Mouse (Mus musculus): ENCODE data around the gene Baiap2l1. TPM values are rescaled to one million over a fixed set of nuclear protein-coding genes. Genes with fewer than 3 reads are reported as not detected.

Baiap2l1 gene
- polyA plus RNA-seq, 1 experiment from 2014 or later = 14.3 TPM

DNA sequence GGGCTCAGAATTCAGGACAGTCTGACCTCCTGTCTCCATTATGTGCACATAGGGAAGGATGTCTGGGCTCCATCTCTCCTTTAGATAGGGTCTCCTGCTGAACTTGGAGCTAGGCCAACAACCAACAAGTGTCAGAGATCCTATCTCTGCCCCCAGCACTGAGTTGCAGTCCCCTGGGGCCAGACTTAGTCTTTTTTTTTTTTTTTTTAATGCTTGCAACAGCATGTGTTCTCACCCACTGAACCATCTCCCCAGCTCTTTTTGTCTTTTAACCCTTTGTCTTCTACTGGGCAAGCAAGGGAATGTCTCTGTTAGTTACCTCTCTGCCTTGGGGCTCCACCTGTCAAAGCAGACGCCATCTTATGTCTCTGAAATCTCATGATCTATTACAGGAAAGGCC is 118.9 kb downstream of the Baiap2l1 start:
- H3K4me3 ChIP-seq (ENCODE audit: low read depth, low read length) = no peak overlapping the region
- H3K27ac ChIP-seq (ENCODE audit: low read length) = no peak overlapping the region
- no peak overlapping the region for H3K9ac ChIP-seq (replicated peaks; ENCODE audit: low read depth, low read length)
- no peaks in the 10 kb centered on the region for H3K9me3 ChIP-seq (ENCODE audit: control insufficient read depth, low read depth, low read length)
- H3K4me1 ChIP-seq (ENCODE audit: control insufficient read depth, insufficient read depth, low read length) = no peaks in the 10 kb centered on the region
- 79% methylated on average over 1 of the region's 1 CpGs for WGBS
- H3K36me3 ChIP-seq (ENCODE audit: control insufficient read depth, insufficient read depth, low read length) = no peaks in the 10 kb centered on the region
- H3K27me3 ChIP-seq (ENCODE audit: control insufficient read depth, insufficient read depth, low read length) = no peaks in the 10 kb centered on the region
- ATAC-seq (ENCODE audit: insufficient number of reproducible peaks, insufficient read depth, low FRiP score, low read depth) = no peak
- H3K4me2 ChIP-seq (replicated peaks; ENCODE audit: low read depth, low read length) = no peak overlapping the region

DNA sequence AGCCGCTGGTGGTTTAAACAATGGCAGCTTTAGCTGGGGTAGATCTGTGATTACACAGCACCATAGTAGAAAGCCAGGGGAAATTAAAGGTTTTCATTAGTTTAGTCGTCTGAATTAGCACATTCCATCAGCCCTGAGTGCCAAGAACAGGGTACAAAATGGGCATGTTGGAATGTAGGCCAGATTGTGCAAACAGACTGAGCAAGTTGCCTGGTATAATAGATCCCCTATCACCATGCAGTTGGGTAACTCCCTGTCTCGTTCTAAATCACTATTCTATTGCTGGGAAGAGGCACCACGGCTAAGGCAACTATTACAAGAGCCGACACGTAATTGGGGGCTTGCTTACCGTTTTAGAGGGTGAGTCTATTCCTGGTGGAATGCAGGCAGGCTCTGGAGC is 123.2 kb downstream of the Baiap2l1 start:
- Histone ChIP-seq H3K27ac (ENCODE audit: low read length) (no peak overlapping the region), H3K9ac (replicated peaks; ENCODE audit: low read depth, low read length) (no peak overlapping the region), H3K4me1 (ENCODE audit: control insufficient read depth, insufficient read depth, low read length) (no peaks in the 10 kb centered on the region), H3K4me3 (ENCODE audit: low read depth, low read length) (no peak overlapping the region), H3K9me3 (ENCODE audit: control insufficient read depth, low read depth, low read length) (no peaks in the 10 kb centered on the region), H3K4me2 (replicated peaks; ENCODE audit: low read depth, low read length) (no peak overlapping the region), H3K27me3 (ENCODE audit: control insufficient read depth, insufficient read depth, low read length) (no peaks in the 10 kb centered on the region), H3K36me3 (ENCODE audit: control insufficient read depth, insufficient read depth, low read length) (no peaks in the 10 kb centered on the region)
- 84% methylated on average over 7 of the region's 7 CpGs for WGBS
- ATAC-seq (ENCODE audit: insufficient number of reproducible peaks, insufficient read depth, low FRiP score, low read depth) = no peak

DNA sequence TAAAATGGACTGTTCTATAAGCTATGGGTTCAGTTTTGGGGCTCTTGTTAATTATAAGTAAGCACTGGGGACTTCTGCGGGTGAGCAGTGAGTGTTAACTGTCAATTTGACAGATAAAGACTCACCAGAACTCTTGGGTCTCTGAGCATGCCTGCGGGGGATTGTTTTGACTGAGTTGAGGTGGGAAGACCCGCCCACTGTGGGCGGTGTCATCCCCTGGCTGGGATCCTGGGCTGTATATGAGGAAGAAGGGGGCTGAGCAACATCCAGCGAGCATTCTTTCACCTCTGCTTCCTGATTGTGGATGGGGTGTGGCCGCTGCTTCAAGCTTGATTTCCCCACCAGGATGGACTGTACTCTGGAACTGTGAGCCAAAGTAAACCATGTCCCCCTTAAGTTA is 123.7 kb downstream of the Baiap2l1 start:
- no peak overlapping the region for H3K4me3 ChIP-seq (ENCODE audit: low read depth, low read length)
- no peaks in the 10 kb centered on the region for H3K27me3 ChIP-seq (ENCODE audit: control insufficient read depth, insufficient read depth, low read length)
- H3K4me1 ChIP-seq (ENCODE audit: control insufficient read depth, insufficient read depth, low read length) = no peaks in the 10 kb centered on the region
- 74% methylated on average over 6 of the region's 6 CpGs for WGBS
- H3K9me3 ChIP-seq (ENCODE audit: control insufficient read depth, low read depth, low read length) = no peaks in the 10 kb centered on the region
- no peaks in the 10 kb centered on the region for H3K36me3 ChIP-seq (ENCODE audit: control insufficient read depth, insufficient read depth, low read length)
- no peak for ATAC-seq (ENCODE audit: insufficient number of reproducible peaks, insufficient read depth, low FRiP score, low read depth)
- H3K9ac ChIP-seq (replicated peaks; ENCODE audit: low read depth, low read length) = no peak overlapping the region
- no peak overlapping the region for H3K27ac ChIP-seq (ENCODE audit: low read length)
- no peak overlapping the region for H3K4me2 ChIP-seq (replicated peaks; ENCODE audit: low read depth, low read length)

DNA sequence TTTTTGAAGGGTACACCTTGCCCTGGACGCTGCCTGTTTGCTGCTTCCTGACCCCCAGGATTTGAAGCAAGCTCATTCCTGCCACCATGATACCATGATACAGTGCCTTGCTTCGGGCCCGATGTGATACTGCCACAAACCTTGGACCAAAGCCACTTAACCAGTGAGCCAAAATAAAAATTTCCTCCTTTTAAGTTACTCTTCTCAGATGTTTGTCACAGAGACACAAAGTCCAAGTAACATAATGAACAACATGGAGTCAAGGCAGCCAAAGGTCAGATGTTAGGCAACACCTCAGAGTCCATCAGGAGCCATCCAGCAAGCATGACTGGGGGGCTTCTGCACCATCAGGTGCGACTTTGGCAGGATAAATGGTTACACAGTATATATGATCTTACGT is 125.4 kb downstream of the Baiap2l1 start:
- no peak overlapping the region for H3K4me2 ChIP-seq (replicated peaks; ENCODE audit: low read depth, low read length)
- no peaks in the 10 kb centered on the region for H3K9me3 ChIP-seq (ENCODE audit: control insufficient read depth, low read depth, low read length)
- H3K36me3 ChIP-seq (ENCODE audit: control insufficient read depth, insufficient read depth, low read length) = no peaks in the 10 kb centered on the region
- no peak for ATAC-seq (ENCODE audit: insufficient number of reproducible peaks, insufficient read depth, low FRiP score, low read depth)
- WGBS = 88% methylated on average over 5 of the region's 5 CpGs
- H3K4me1 ChIP-seq (ENCODE audit: control insufficient read depth, insufficient read depth, low read length) = no peaks in the 10 kb centered on the region
- no peaks in the 10 kb centered on the region for H3K27me3 ChIP-seq (ENCODE audit: control insufficient read depth, insufficient read depth, low read length)
- H3K27ac ChIP-seq (ENCODE audit: low read length) = no peak overlapping the region
- no peak overlapping the region for H3K4me3 ChIP-seq (ENCODE audit: low read depth, low read length)
- no peak overlapping the region for H3K9ac ChIP-seq (replicated peaks; ENCODE audit: low read depth, low read length)

DNA sequence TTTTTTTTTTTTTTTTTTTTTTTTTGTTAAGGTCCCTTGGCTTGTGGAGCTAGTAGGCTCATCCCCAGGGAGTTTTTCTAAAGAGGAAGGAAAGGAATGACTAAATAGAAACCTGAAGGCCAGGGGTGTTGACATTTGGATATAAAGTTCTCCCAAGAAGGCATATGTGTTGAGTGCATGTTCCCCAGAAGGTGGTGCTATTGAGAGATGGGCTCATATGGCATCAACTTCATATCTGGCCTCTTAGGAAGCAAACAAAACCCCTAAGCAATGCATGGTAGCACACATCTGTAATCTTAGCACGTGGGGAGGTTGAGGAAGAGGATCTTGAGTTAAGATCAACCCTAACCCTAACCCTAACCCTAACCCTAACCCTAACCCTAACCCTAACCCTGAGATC is 126.5 kb downstream of the Baiap2l1 start:
- no peaks in the 10 kb centered on the region for H3K9me3 ChIP-seq (ENCODE audit: control insufficient read depth, low read depth, low read length)
- no peaks in the 10 kb centered on the region for H3K36me3 ChIP-seq (ENCODE audit: control insufficient read depth, insufficient read depth, low read length)
- no peak overlapping the region for H3K4me3 ChIP-seq (ENCODE audit: low read depth, low read length)
- no peaks in the 10 kb centered on the region for H3K27me3 ChIP-seq (ENCODE audit: control insufficient read depth, insufficient read depth, low read length)
- 72% methylated on average over 1 of the region's 1 CpGs for WGBS
- H3K9ac ChIP-seq (replicated peaks; ENCODE audit: low read depth, low read length) = no peak overlapping the region
- no peak overlapping the region for H3K27ac ChIP-seq (ENCODE audit: low read length)
- no peaks in the 10 kb centered on the region for H3K4me1 ChIP-seq (ENCODE audit: control insufficient read depth, insufficient read depth, low read length)
- no peak overlapping the region for H3K4me2 ChIP-seq (replicated peaks; ENCODE audit: low read depth, low read length)
- no peak for ATAC-seq (ENCODE audit: insufficient number of reproducible peaks, insufficient read depth, low FRiP score, low read depth)

DNA sequence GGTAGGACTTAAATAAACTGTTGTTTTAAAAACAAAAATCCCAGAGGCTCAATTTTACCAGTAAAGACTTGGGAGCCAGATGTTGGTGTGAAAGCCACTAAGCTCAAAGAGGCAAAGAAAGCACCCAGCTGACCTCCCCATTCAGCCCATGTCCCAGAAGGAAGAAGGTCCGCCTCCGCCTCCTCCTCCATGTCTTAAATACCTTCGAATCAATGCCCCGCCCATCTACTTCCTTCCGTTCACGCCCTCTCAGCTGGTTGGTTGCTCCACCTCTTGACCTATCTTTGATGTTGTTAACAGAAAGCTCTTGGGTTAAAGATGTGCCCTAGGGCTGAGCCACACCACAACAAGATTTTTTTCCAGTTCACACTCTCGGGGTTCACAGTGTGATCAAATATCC is 127.7 kb downstream of the Baiap2l1 start:
- H3K27ac ChIP-seq (ENCODE audit: low read length) = no peak overlapping the region
- no peaks in the 10 kb centered on the region for H3K27me3 ChIP-seq (ENCODE audit: control insufficient read depth, insufficient read depth, low read length)
- H3K9me3 ChIP-seq (ENCODE audit: control insufficient read depth, low read depth, low read length) = no peaks in the 10 kb centered on the region
- H3K4me1 ChIP-seq (ENCODE audit: control insufficient read depth, insufficient read depth, low read length) = no peaks in the 10 kb centered on the region
- H3K4me3 ChIP-seq (ENCODE audit: low read depth, low read length) = no peak overlapping the region
- H3K36me3 ChIP-seq (ENCODE audit: control insufficient read depth, insufficient read depth, low read length) = no peaks in the 10 kb centered on the region
- 85% methylated on average over 7 of the region's 7 CpGs for WGBS
- H3K4me2 ChIP-seq (replicated peaks; ENCODE audit: low read depth, low read length) = no peak overlapping the region
- ATAC-seq (ENCODE audit: insufficient number of reproducible peaks, insufficient read depth, low FRiP score, low read depth) = no peak
- no peak overlapping the region for H3K9ac ChIP-seq (replicated peaks; ENCODE audit: low read depth, low read length)

DNA sequence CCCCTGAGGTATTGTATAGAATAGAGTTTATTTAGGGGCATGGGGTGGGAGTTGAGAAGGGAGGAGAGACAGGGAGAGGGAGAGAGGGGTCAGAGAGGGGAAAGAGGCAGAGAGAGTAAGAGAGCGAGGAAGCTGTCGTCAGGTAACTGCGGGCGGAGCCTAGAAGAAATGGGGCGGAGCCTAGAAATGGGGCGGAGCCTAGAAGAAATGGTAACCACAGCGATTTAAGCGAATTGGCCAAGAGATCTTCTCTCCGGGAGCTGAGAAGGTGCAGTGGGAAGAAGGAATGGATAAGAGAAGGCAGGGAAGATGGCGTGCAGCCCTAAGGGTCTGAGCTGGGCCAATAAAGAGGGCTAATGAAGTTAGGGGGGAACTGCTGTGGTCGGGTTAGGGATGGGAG is 131.7 kb downstream of the Baiap2l1 start:
- H3K4me3 ChIP-seq (ENCODE audit: low read depth, low read length) = no peak overlapping the region
- H3K27me3 ChIP-seq (ENCODE audit: control insufficient read depth, insufficient read depth, low read length) = no peaks in the 10 kb centered on the region
- no peak overlapping the region for H3K9ac ChIP-seq (replicated peaks; ENCODE audit: low read depth, low read length)
- WGBS = 27% methylated on average over 11 of the region's 11 CpGs
- H3K4me1 ChIP-seq (ENCODE audit: control insufficient read depth, insufficient read depth, low read length) = peaks cover 8% of the 10 kb centered on the region; the same call in 1 of the 2 replicates
- no peaks in the 10 kb centered on the region for H3K36me3 ChIP-seq (ENCODE audit: control insufficient read depth, insufficient read depth, low read length)
- no peak for ATAC-seq (ENCODE audit: insufficient number of reproducible peaks, insufficient read depth, low FRiP score, low read depth)
- no peaks in the 10 kb centered on the region for H3K9me3 ChIP-seq (ENCODE audit: control insufficient read depth, low read depth, low read length)
- no peak overlapping the region for H3K27ac ChIP-seq (ENCODE audit: low read length)
- no peak overlapping the region for H3K4me2 ChIP-seq (replicated peaks; ENCODE audit: low read depth, low read length)

DNA sequence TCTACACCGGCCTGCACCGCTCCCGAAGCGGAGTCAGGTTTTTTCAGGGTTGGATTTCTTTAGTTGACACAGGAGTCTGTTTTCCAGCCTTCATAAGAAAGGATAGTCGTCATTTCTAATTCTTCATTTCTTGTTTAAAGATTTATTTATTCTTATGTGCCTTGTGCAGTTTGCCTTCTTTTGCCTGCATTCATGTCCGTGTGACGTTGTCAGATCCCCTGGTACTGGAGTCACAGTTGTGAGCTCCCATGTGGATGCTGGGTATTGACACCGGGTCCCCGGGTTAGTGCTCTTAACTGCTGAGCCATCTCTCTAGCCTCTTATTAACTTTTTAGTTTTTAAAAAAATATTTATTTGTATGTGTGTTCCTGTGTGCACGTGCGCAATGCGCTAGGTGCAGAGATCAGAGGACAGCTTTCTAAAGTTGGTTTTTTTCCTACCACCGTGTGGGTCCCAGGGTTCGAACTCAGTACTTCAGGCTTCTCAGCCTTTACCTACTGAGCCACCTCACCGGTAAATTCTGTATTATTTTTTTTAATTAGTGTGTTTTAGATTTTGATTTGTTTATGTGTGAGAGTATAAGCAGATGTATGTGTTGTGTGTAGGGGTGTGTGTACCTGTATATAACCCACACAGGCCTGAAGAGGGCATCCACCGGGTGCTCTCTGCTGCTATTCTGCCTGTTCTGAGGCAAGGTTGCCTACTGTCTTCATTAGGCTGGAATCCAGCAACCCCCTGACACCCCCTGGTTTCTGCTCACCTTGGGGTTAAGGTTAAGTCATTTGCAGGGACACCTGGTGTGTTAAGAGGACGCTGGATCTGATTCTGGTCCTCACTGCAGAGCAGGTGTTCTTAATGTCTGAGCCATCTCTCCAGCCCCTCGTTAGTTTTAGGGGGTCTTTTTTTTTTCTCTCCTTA is 133.8 kb downstream of the Baiap2l1 start:
- Histone ChIP-seq H3K36me3 (ENCODE audit: control insufficient read depth, insufficient read depth, low read length) (no peaks in the 10 kb centered on the region), H3K4me3 (ENCODE audit: low read depth, low read length) (peak overlapping the region; percentile 78), H3K4me1 (ENCODE audit: control insufficient read depth, insufficient read depth, low read length) (peaks cover 8% of the 10 kb centered on the region; the same call in 1 of the 2 replicates), H3K27me3 (ENCODE audit: control insufficient read depth, insufficient read depth, low read length) (no peaks in the 10 kb centered on the region), H3K27ac (ENCODE audit: low read length) (peak overlapping the region; percentile 78; the same call in 1 of the 2 replicates), H3K9ac (replicated peaks; ENCODE audit: low read depth, low read length) (peak overlapping the region; percentile 60), H3K4me2 (replicated peaks; ENCODE audit: low read depth, low read length) (peak overlapping the region; percentile 84), H3K9me3 (ENCODE audit: control insufficient read depth, low read depth, low read length) (no peaks in the 10 kb centered on the region)
- ATAC-seq (ENCODE audit: insufficient number of reproducible peaks, insufficient read depth, low FRiP score, low read depth) = no peak; the same call in 1 of the 2 replicates
- 25% methylated on average over 18 of the region's 18 CpGs for WGBS

Data from stomach, embryonic 14.5 days (tissue).